Mouse (Mus musculus) retina, embryonic 14.5 days (tissue): ENCODE measurements around the gene Taz.

Experiments
- DNase-seq: peaks from one replicate; pipeline ENCODE4 v3.0.0-alpha.2; 2015; ENCODE audit warnings: low spot score

The Taz gene

DNA sequence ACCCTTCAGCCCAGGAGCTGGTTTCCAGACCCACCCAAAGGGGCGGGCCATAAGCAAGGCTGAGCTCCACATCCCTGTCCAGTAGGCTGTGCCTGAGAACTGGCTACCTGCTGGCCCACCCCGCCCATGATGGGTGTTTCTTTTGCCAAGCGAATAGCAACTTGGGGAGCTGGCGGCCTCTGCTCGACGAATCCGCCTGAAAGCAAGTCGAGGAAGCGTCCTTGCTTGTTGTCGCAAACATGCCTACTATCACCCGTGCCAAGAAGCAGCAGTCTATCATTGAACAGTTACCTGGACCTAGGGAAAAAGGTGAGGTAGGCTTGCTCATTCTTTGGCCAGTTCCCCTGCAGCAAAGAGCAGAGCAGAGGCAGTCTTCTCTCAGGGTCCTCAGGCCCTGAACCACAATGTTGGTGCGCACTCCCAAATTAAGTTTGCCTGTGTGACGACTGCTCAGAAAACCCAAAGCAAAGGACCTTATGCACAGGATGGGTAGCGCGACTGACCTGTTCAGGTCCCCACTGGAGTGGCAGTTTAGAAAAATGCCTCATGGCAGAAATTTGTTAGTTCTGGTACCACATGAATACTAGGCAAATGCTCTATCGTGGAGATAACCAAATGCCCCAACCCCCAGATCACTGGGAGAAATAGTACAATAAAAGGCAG is at the start of gene Taz, which contains the start of gene Dnase1l1:
TSS of gene Taz (plus strand) at position 181 of the 663 bp plus-strand sequence.
TSS of gene Dnase1l1 (minus strand) at position 606 of the 663 bp plus-strand sequence.
- peak; percentile 58 for DNase-seq

DNA sequence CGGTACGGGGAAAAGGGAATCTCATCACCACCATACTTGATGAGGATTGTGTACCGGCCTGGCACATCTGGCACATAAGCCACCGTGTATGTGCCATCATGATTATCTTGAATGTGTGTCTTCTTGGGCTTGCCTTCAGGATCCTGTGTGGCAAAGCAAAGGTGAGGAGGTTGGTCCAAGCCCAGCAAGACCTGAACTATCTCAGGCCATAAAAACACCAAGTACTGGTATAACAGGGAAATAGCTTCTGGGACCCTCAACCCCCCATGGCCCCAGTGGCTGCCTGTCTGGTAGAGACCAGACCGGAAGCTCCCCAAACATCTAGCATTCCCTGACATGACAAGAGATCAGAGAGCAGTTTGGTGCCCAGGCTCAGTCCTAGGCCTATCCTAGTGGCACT is 48.5 kb upstream of the Taz start:
- DNase-seq = no peak

DNA sequence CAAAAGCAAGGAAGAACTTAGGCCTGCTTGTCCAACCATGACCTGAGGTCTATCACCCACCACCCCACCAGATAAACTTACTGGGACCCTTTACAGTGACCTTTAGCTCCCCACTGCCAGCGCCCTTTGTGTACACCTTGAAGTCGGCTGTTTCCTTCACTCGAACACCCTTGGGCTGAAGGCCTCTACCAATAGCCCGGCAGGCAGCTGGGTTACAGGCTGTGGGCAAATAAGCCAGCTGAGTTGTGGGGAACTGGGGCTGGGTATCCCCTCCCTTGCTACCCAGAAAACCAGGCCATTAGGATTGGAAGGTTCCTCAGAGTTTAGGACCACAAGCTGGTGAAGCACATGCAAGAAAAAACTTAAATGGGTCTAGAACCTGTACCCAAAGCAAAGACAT is 41.4 kb upstream of the Taz start:
- DNase-seq = no peak

DNA sequence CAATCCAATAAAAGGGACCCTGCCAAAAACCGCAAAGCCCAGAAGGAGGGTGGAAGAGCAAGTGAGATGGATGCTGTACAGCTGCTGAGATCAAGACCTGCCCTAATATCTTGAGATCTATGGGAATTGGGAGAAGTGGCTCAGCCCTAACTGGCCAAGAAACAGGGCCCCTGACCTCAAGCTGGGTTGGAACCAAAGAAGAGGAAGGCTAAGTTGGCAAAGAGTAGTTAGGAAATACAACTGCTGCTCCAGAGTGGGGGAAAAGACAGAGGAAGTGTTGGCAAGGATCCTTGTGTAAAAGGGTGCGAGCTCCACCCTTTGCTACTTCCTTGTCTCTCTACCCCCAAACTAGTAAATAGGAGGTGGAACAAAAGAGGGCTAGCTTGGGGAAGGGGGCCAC is 38.3 kb upstream of the Taz start:
- DNase-seq = no peak

DNA sequence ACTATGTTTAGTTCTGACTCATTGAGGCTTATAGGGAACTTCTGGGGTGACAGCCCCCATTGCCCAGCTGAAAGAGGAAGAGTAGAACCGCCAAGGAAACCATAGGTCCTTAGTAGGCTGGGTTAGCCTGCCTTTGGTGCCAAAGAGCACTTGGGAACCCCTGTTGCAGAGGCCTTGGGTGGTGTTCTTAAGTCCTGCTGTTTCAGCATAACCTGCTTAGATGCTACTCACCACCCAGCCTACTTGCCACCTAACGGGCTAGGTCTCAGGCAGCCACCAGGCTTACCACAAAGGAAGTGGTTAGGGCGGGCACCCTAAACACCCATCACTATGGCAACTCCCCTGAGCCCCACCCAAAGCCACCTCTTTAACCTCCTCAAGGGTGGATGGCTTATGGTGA is 37.9 kb upstream of the Taz start:
- no peak for DNase-seq

DNA sequence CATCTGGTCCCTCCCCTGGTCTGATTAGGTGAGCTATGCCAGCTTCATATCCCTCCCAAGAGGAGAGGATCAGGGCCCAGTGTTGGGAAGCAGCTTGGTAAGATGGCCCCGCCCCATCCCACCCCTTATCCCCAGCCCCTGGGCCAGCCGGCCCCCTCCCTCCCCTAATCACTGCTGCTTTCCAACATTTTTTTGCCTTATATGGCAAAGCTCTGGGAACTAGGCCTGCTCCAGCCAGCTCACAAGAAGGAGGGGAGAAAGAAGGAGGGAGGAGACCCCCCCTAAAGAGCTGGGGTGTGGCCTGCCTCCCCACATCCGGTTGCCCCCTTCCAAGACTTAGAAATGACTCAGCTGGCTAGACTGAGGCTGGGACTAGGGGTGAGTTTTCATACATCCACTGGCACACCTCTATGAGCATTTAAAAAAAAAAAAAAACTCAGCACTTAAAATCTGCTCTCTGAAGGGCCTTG is 37.1 kb upstream of the Taz start:
- DNase-seq = peak; percentile 56

DNA sequence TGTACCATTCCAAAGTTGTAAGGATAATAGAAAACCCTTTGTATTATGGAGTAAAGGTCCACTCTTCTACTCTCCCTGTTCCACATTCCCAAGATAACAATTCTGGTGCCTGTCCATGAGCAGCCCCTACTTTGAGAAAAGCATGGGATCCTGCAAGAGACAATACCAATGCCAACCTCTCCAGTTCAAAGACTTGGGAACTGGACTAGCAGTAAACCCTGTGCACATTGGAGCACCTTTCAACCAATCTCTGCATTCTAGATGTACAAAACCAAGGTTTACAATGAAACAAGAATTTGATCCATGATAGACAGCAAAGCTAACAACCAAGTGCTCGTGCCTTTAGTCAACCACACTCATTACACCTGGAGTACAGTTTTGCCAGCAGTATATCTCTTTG is 36.6 kb upstream of the Taz start:
- DNase-seq = no peak

- DNase-seq = peak; percentile 70
These were observed 36.0 kb upstream of the Taz start for GRCm38 (mm10) chrX:74245687-74246086.

GRCm38 (mm10) chrX:74246213-74246681 is 35.5 kb upstream of the Taz start:
- DNase-seq = peak; percentile 91

GRCm38 (mm10) chrX:74246693-74247092 is 35.0 kb upstream of the Taz start:
- DNase-seq = no peak

DNA sequence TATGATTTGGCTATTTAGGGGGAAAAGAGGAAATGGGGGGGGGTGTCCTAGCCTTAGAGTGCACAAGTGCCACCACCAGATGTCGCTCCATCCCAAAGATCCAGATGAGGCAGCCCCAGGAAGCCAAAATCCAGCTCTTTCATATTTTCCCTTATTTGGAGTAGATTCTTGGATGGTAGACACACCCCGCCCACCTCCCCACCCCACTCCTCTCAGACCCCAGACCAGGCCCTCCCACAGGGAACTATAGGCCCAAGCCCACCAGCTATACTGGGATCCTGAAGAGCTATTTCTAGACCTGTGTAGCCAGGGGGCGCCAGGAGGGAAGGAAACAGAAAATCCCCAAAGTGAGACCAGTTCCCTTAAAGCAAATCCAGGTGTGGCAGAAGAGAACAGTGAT is 33.1 kb upstream of the Taz start:
- peak; percentile 79 for DNase-seq

GRCm38 (mm10) chrX:74249615-74250014 is 32.1 kb upstream of the Taz start, which contains the start of gene Flna:
Gene Flna (minus strand): TSS chrX:74249820.
- DNase-seq = peak; percentile 62

- peak; percentile 84 for DNase-seq
These were observed 27.4 kb upstream of the Taz start, which contains the start of gene Emd for GRCm38 (mm10) chrX:74254153-74254887. Gene Emd (plus strand): TSS chrX:74254687.

- DNase-seq = no peak
These were observed 26.7 kb upstream of the Taz start for GRCm38 (mm10) chrX:74254888-74255565.

- no peak for DNase-seq
These were observed 24.0 kb upstream of the Taz start for GRCm38 (mm10) chrX:74257746-74258145.

DNA sequence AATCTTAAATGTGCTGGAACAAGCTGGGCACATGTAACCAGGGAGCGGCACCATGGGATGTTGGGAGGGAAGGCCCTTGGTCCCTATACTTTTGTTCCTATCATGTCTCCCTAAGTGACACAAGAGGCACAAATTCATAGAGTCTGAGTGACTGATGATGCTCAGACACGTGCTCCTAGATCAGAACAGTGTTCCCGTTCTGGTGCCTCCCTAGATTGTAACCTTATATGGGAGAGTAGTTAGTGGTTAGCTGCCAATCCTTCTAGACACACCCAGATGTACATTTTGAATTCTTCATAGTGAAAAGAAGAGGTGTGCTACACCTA is 12.0 kb upstream of the Taz start:
- DNase-seq = no peak

DNA sequence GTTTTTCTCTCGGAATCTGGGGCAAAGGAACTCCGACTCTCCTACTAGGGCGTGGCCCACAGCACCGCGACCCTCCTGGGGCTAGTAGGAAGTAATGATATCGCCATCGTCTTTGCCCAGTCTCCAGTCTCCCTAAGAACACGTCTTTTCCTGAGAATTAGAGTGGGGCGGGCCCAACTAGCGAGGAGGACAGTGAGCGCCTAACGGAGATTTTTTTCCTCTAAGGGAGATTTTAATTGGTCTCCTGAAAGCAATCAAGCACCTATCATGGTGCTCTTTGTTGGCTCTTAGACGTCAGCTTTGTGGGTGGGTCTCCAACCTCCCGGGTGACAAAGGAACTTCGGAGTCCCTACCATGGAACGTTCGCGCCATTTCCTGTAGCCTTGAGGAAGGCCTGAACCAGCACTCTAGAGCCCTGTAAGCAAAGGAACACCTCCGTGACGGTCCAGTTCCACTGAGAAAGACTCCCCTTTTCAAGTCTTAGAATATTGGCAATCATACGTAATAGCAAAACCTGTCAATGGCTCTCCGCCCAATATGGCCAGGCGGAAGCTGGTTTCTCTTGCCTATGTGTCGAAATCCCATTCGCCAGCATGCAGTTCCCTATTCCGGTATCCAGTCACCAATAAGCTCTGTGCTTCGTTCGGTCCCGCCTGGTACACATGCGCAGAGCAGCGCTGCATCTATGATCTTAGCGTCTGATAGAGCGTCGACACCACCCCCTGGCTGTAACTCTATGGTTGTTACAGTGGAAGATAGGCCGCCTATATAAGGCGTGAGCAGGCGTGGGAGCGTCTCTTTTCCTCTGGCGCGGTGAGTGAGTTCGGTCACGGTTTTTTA is 11.4 kb upstream of the Taz start, which contains the start of gene Rpl10:
TSS of gene Rpl10 (plus strand) at position 751 of the 840 bp plus-strand sequence.
- peak; percentile 93 for DNase-seq

DNA sequence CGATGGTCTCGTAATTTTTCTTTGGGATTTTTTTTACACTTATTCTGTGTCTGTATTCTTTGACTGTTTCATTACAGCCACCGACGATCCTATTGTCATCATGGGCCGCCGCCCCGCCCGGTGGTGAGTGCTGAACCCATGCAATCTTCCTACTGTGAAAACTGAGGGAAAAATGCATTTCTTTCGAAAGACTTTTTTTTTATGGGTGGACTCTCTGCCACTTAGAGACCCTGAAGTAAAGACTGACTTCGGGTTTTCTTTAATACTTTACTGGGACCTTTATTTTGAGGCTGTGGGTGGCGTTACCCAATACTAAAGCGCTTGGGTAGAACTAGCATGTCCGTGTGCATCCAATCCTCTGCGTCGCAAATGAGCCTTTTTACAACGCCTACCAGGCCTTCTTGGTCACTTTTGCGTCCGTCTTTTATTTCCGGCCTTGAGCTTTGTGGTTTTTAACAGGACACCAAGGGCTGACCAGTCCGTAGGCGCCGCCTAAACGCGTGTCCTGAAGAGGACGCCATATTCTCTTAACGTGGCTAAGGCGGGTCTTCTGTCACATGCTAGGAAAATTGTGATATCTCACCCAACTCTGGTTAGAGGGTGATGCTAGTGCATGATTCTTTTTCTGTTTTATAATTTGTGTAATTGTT is 10.7 kb upstream of the Taz start:
- DNase-seq = peak; percentile 45

DNA sequence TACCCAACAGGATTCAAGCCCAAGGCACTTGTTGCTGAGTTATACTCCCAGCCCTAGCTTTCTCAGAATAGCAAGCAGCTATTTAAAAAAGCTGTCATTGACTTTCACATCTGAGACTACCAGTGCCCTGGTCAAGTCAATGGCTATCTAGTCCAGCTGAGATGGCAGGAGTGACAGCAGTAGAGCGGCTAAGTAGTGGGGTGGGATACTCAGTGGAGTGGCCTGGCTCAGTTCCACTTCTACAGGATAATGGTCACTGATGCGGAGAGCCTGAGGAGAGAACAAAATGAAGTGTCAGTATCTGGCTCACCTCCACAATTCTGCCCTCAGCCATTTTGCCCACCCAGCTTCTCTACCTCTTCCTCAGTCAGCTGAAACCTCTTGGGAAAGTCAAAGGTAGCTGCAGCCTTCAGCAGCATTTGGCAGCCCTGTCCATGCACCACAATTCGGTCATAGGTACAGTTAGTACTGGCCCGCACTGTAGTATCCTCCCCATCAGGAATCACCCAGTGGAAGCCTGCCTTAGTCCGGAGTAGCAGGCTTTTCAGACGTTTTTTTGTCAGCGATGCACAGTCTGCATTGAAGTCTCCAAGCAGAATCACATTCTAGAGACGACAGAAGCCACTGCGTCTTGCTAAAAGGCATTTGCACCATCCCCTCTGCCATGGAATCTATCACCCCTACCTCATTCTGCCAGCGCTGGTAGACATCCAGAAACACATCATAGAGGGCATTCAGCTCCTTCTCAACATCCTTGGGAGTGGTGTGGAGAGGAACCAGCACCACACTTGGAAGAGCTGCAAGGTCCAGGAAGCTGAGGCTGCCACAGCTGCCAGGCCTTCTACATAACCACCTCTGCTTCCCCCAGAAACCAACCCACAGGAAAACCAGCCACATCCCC is 8.0 kb upstream of the Taz start:
- no peak for DNase-seq

GRCm38 (mm10) chrX:74277916-74278315 is 3.8 kb upstream of the Taz start:
- no peak for DNase-seq
